In the genomic region with DNA sequence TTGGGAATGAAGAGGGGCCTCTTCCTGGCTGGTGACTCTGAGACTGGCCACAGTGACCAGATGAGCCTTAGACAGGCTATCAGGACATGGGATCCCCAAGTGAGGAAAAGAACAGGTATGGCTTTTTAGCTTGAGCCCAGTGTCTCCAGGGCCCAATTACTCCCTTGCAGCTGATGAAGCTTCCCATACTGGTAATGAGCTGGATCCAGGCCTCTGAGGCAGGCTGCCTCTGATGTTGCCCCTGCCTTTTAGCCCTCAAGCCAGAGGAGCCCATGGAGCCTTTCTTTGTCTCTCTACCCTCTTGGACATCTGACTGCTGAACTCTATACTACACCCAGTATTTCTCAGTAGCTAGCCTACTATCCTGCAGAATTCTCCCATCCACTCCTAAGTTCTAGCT, we compare ENCODE assay signal across 47 mouse cellular contexts. TPM values are rescaled to one million over a fixed set of nuclear protein-coding genes. Genes with fewer than 3 reads are reported as not detected.
"Had no signal": no experiment of that assay in that cellular context is flagged by ENCODE, and none has a peak within 500 bp of the region (broad histone marks: within the 10 kb centered on the region; RNA-seq: fewer than 3 reads in every experiment).

TSS of gene Olfr1416 (minus strand) at position 101 of the 400 bp plus-strand sequence.

- H3K4me1 ChIP-seq: limb, embryonic 10.5 days; limb, embryonic 12.5 days; limb, embryonic 13.5 days; limb, embryonic 15.5 days; liver, embryonic 12.5 days; liver, embryonic 13.5 days; liver, embryonic 15.5 days; lung, embryonic 15.5 days; midbrain, embryonic 10.5 days; midbrain, embryonic 12.5 days; midbrain, embryonic 13.5 days; midbrain, embryonic 15.5 days; neural tube, embryonic 12.5 days had no signal

- ATAC-seq: liver, embryonic 12.5 days; liver, postnatal 0 days; lung, postnatal 0 days; midbrain, embryonic 13.5 days; midbrain, embryonic 15.5 days; midbrain, embryonic 16.5 days had no signal

- H3K36me3 ChIP-seq: limb, embryonic 10.5 days; limb, embryonic 12.5 days; limb, embryonic 13.5 days; limb, embryonic 15.5 days; liver, embryonic 12.5 days; liver, embryonic 13.5 days; liver, embryonic 15.5 days; lung, embryonic 15.5 days; midbrain, embryonic 10.5 days; midbrain, embryonic 12.5 days; midbrain, embryonic 13.5 days; midbrain, embryonic 15.5 days; neural tube, embryonic 12.5 days had no signal

- H3K9me3 ChIP-seq: limb, embryonic 15.5 days; liver, embryonic 15.5 days; midbrain, embryonic 15.5 days had no signal

- H3K27ac ChIP-seq: limb, embryonic 10.5 days; limb, embryonic 12.5 days; limb, embryonic 13.5 days; limb, embryonic 15.5 days; liver, embryonic 12.5 days; liver, embryonic 13.5 days; liver, embryonic 14.5 days; liver, embryonic 15.5 days; lung, embryonic 15.5 days; macrophage; midbrain, embryonic 10.5 days; midbrain, embryonic 12.5 days; midbrain, embryonic 13.5 days; midbrain, embryonic 15.5 days; neural tube, embryonic 12.5 days had no signal

- H3K4me3 ChIP-seq: limb, embryonic 10.5 days; limb, embryonic 12.5 days; limb, embryonic 13.5 days; limb, embryonic 15.5 days; liver, embryonic 12.5 days; liver, embryonic 13.5 days; liver, embryonic 15.5 days; lung, embryonic 15.5 days; megakaryocyte, embryonic 14.5 days; midbrain, embryonic 10.5 days; midbrain, embryonic 12.5 days; midbrain, embryonic 13.5 days; midbrain, embryonic 15.5 days; myocyte; neural tube, embryonic 12.5 days had no signal

- H3K9ac ChIP-seq: limb, embryonic 12.5 days; limb, embryonic 13.5 days; limb, embryonic 15.5 days; liver, embryonic 12.5 days; liver, embryonic 13.5 days; liver, embryonic 14.5 days; liver, embryonic 15.5 days; liver, postnatal 0 days; lung, embryonic 14.5 days; lung, embryonic 15.5 days; midbrain, embryonic 12.5 days; midbrain, embryonic 13.5 days; midbrain, embryonic 15.5 days; neural tube, embryonic 12.5 days had no signal

- DNase-seq: left cerebral cortex, postnatal 4 days; liver; liver, embryonic 13.5 days; liver, postnatal 0 days; lung, adult 18-20 months; lung, adult 2 months; lung, embryonic 14.5 days; lung, postnatal 10 days; lung, postnatal 14 days; lung, postnatal 36 days; lung, postnatal 4 days; midbrain, embryonic 14.5 days had no signal

- H3K27me3 ChIP-seq: limb, embryonic 15.5 days; liver, embryonic 12.5 days; liver, embryonic 13.5 days; liver, embryonic 15.5 days; lung, embryonic 15.5 days; midbrain, embryonic 12.5 days; midbrain, embryonic 13.5 days; midbrain, embryonic 15.5 days; neural tube, embryonic 12.5 days had no signal

- H3K4me2 ChIP-seq: limb, embryonic 12.5 days; limb, embryonic 13.5 days; limb, embryonic 15.5 days; liver, embryonic 11.5 days; liver, embryonic 12.5 days; liver, embryonic 13.5 days; liver, embryonic 15.5 days; lung, embryonic 14.5 days; lung, embryonic 15.5 days; midbrain, embryonic 11.5 days; midbrain, embryonic 12.5 days; midbrain, embryonic 13.5 days; midbrain, embryonic 15.5 days; neural tube, embryonic 12.5 days had no signal

RNA-seq across cellular contexts. Expression of gene Olfr1416, which starts in this region (rescaled TPM):
- total RNA-seq: left cerebral cortex, postnatal 10 days; left cerebral cortex, postnatal 14 days; left cerebral cortex, postnatal 25 days; left cerebral cortex, postnatal 36 days; left cerebral cortex, postnatal 4 days; liver, adult 2 months; megakaryocyte progenitor cell, adult 5-6 weeks; megakaryocyte, adult 5-6 weeks; megakaryocyte-erythroid progenitor cell, adult 5-6 weeks; midbrain, postnatal 0 days; monocyte, adult 5-6 weeks had no signal
- polyA plus RNA-seq: limb, embryonic 10.5 days; limb, embryonic 11.5 days; limb, embryonic 12.5 days; limb, embryonic 13.5 days; limb, embryonic 14.5 days; limb, embryonic 15.5 days; liver, adult 2 months; liver, embryonic 11.5 days; liver, embryonic 12.5 days; liver, embryonic 13.5 days; liver, embryonic 14.5 days; liver, embryonic 15.5 days; liver, embryonic 16.5 days; liver, postnatal 0 days; lung, adult 2 months; lung, embryonic 14.5 days; lung, embryonic 15.5 days; lung, embryonic 16.5 days; lung, postnatal 0 days; macrophage; midbrain, embryonic 10.5 days; midbrain, embryonic 11.5 days; midbrain, embryonic 12.5 days; midbrain, embryonic 13.5 days; midbrain, embryonic 14.5 days; midbrain, embryonic 15.5 days; midbrain, embryonic 16.5 days; midbrain, postnatal 0 days; myocyte; neural tube, embryonic 11.5 days; neural tube, embryonic 12.5 days had no signal
